ENCODE assay signal across 36 mouse cellular contexts in genomic region chr1:182512901-182513410, GRCm38 (mm10). TPM values are rescaled to one million over a fixed set of nuclear protein-coding genes. Genes with fewer than 3 reads are reported as not detected.
A peak's percentile ranks its signal among the peaks of the same experiment; 100 is the strongest.
DNase-seq lines count a peak whose midpoint lies in the region; ATAC-seq and TF ChIP-seq lines count a peak whose summit lies in the region.
"Had no signal": no experiment of that assay in that cellular context is flagged by ENCODE, and none has a peak within 500 bp of the region (broad histone marks: within the 10 kb centered on the region; RNA-seq: fewer than 3 reads in every experiment).

No protein-coding gene starts in this region.

- intact Hi-C loops in left cerebral cortex, postnatal 10 days (cut with DNase I) = no loop called here

- TF ChIP-seq POLR2A in bone marrow macrophage, adult 2 months (IDR thresholded peaks at IDR 0.05; ENCODE audit: borderline replicate concordance, low read depth, low read length) = no peak
- TF ChIP-seq POLR2A in myocyte (IDR thresholded peaks at IDR 0.05; ENCODE audit: insufficient read length, low read depth) = no peak

- DNase-seq in stomach, postnatal 0 days (ENCODE audit: low spot score) = no peak
- DNase-seq in induced T-regulatory cell, adult 2 months (ENCODE audit: low read depth) = peak; percentile 43
- DNase-seq in spleen, postnatal 10 days (ENCODE audit: low spot score in 2 of 2) = no peak
- no peak for DNase-seq in adrenal gland, postnatal 36 days
- no peak for DNase-seq in left cerebral cortex, postnatal 10 days (ENCODE audit: extremely low spot score in 1 of 2, low spot score in 2 of 2)
- DNase-seq: adrenal gland, postnatal 25 days; cerebellum, adult 9-10 months; forebrain, postnatal 0 days; gastrocnemius, postnatal 10 days; kidney, adult 9 months; kidney, postnatal 10 days; right cerebral cortex, adult 18-20 months; thymus, postnatal 14 days had no signal

- no peaks in the 10 kb centered on the region for H3K9me3 ChIP-seq in stomach, embryonic 16.5 days (replicated peaks; ENCODE audit: control insufficient read depth, low read length)
- H3K9me3 ChIP-seq in stomach, postnatal 0 days (ENCODE audit: control insufficient read depth, low read length) = no peaks in the 10 kb centered on the region
- H3K9me3 ChIP-seq: forebrain, embryonic 12.5 days; hindbrain, embryonic 12.5 days; limb, embryonic 13.5 days; lung, embryonic 15.5 days; neural tube, embryonic 12.5 days had no signal

- H3K27me3 ChIP-seq in stomach, embryonic 16.5 days (ENCODE audit: control insufficient read depth, insufficient read depth, low read length) = no peaks in the 10 kb centered on the region
- H3K27me3 ChIP-seq in stomach, postnatal 0 days (ENCODE audit: control insufficient read depth, insufficient read depth, low read length) = no peaks in the 10 kb centered on the region
- H3K27me3 ChIP-seq in myocyte (ENCODE audit: control insufficient read depth, insufficient read depth, insufficient read length) = no peaks in the 10 kb centered on the region
- H3K27me3 ChIP-seq: forebrain, embryonic 12.5 days; hindbrain, embryonic 12.5 days; limb, embryonic 13.5 days; lung, embryonic 15.5 days; neural tube, embryonic 12.5 days; Patski had no signal

- H3K36me3 ChIP-seq in stomach, embryonic 16.5 days (ENCODE audit: control insufficient read depth, insufficient read depth, low read length) = peaks cover 23% of the 10 kb centered on the region
- H3K36me3 ChIP-seq in stomach, postnatal 0 days (ENCODE audit: control insufficient read depth, insufficient read depth, low read length) = 0 out of 2 replicates have a peak, but pooled peaks cover 9% of the 10 kb centered on the region
- H3K36me3 ChIP-seq in myocyte (ENCODE audit: control insufficient read depth, insufficient read depth) = peaks cover 30% of the 10 kb centered on the region
- H3K36me3 ChIP-seq: G1E had no signal

- WGBS in stomach, embryonic 16.5 days = 82% methylated on average over 5 of the region's 5 CpGs
- 74% methylated on average over 5 of the region's 5 CpGs for WGBS in stomach, postnatal 0 days

- peaks cover 72% of the 10 kb centered on the region for H3K79me2 ChIP-seq in myocyte (ENCODE audit: control insufficient read depth, insufficient read depth)

- no peak overlapping the region for H3K9ac ChIP-seq in stomach, embryonic 16.5 days (ENCODE audit: low read length)
- no peak overlapping the region for H3K9ac ChIP-seq in stomach, postnatal 0 days (ENCODE audit: low read length)
- H3K9ac ChIP-seq: forebrain, embryonic 12.5 days; forebrain, postnatal 0 days; hindbrain, embryonic 12.5 days; limb, embryonic 13.5 days; lung, embryonic 15.5 days; neural tube, embryonic 12.5 days had no signal

- H3K27ac ChIP-seq in stomach, embryonic 16.5 days (ENCODE audit: low read length) = 0 out of 2 replicates have a peak overlapping the region, but pooled peaks have one; percentile 12
- no peak overlapping the region for H3K27ac ChIP-seq in stomach, postnatal 0 days (replicated peaks)
- H3K27ac ChIP-seq in bone marrow macrophage, adult 2 months (ENCODE audit: insufficient read depth, low read depth, low read length) = peak overlapping the region; percentile 84
- H3K27ac ChIP-seq: forebrain, embryonic 12.5 days; hindbrain, embryonic 12.5 days; hindbrain, postnatal 0 days; left cerebral cortex, adult 2 months; limb, embryonic 13.5 days; lung, embryonic 15.5 days; neural tube, embryonic 12.5 days had no signal

- no peak overlapping the region for H3K4me2 ChIP-seq in stomach, embryonic 16.5 days (ENCODE audit: low read depth, low read length)
- no peak overlapping the region for H3K4me2 ChIP-seq in stomach, postnatal 0 days (replicated peaks; ENCODE audit: low read depth)
- peak overlapping the region; percentile 50 for H3K4me2 ChIP-seq in myocyte (ENCODE audit: low read depth)
- H3K4me2 ChIP-seq: forebrain, embryonic 12.5 days; hindbrain, embryonic 12.5 days; limb, embryonic 13.5 days; liver, embryonic 11.5 days; lung, embryonic 15.5 days; midbrain, embryonic 11.5 days; neural tube, embryonic 12.5 days had no signal

- no peak for TF ChIP-seq CTCF in stomach, postnatal 0 days (IDR thresholded peaks at IDR 0.05; ENCODE audit: low read depth)
- no peak for TF ChIP-seq CTCF in bone marrow macrophage, adult 2 months (IDR thresholded peaks at IDR 0.05; ENCODE audit: low read depth, low read length)

- H3K4me1 ChIP-seq in stomach, embryonic 16.5 days (ENCODE audit: control insufficient read depth, insufficient read depth, low read length) = peaks cover 31% of the 10 kb centered on the region
- H3K4me1 ChIP-seq in stomach, postnatal 0 days (replicated peaks; ENCODE audit: control insufficient read depth, insufficient read depth) = peaks cover 11% of the 10 kb centered on the region; the same call in 1 of the 2 replicates
- H3K4me1 ChIP-seq in bone marrow macrophage, adult 2 months (ENCODE audit: control insufficient read depth, insufficient read depth, low read length) = peaks cover 50% of the 10 kb centered on the region

- no peak for TF ChIP-seq EP300 in stomach, postnatal 0 days (optimal IDR thresholded peaks at IDR 0.05)

- ATAC-seq in stomach, embryonic 16.5 days (ENCODE audit: insufficient read depth, low FRiP score) = no peak
- ATAC-seq in stomach, postnatal 0 days (ENCODE audit: low FRiP score, low TSS enrichment) = no peak
- ATAC-seq: forebrain, postnatal 0 days; hindbrain, postnatal 0 days; intestine, postnatal 0 days; midbrain, embryonic 16.5 days; Patski had no signal

- H3ac ChIP-seq in myocyte (ENCODE audit: control insufficient read depth, insufficient read length) = no peak overlapping the region

- H3K4me3 ChIP-seq in stomach, embryonic 16.5 days (replicated peaks; ENCODE audit: low read length) = no peak overlapping the region
- no peak overlapping the region for H3K4me3 ChIP-seq in stomach, postnatal 0 days (ENCODE audit: low read depth, low read length)
- H3K4me3 ChIP-seq in bone marrow macrophage, adult 2 months (ENCODE audit: insufficient read depth, low read length) = no peak overlapping the region
- H3K4me3 ChIP-seq in myocyte = no peak overlapping the region
- H3K4me3 ChIP-seq: forebrain, embryonic 12.5 days; hindbrain, embryonic 12.5 days; left cerebral cortex, adult 2 months; limb, embryonic 13.5 days; lung, embryonic 15.5 days; neural tube, embryonic 12.5 days had no signal

TF ChIP-seq in myocyte, 11 proteins besides CTCF, POLR2A, EP300 and RAD21:
- no peak for TF ChIP-seq MYOD1 (IDR thresholded peaks at IDR 0.05; ENCODE audit: control insufficient read depth in 1 of 3, insufficient read length in 2 of 3, low read depth in 2 of 3)
- TF ChIP-seq POLR2AphosphoS2 (IDR thresholded peaks at IDR 0.05; ENCODE audit: insufficient read length, low read depth) = peak; percentile 18

RNA-seq across cellular contexts. Expression of gene Capn2, which starts 4.5 kb away (rescaled TPM):
- polyA plus RNA-seq in stomach, embryonic 16.5 days (2015; fragmentation: Nextera tagmentation; extraction: Ambion mirVana) = 127 and 139 TPM in 2 replicates
- polyA plus RNA-seq in stomach, postnatal 0 days (2015; fragmentation: Nextera tagmentation; extraction: Ambion mirVana) = 54.4 and 55.6 TPM in 2 replicates
- polyA plus RNA-seq in bone marrow macrophage, adult 2 months (2012; ENCODE audit: insufficient read depth, insufficient read length, missing spikeins) = 132 and 135 TPM in 2 replicates
- polyA plus RNA-seq in myocyte (2012; fragmentation: generic; extraction: Trizol) = 148 TPM
- total RNA-seq in adrenal gland, postnatal 36 days (2021) = 10 to 100 TPM; 67.0 to 88.1 TPM
- 10 to 100 TPM; 59.9 to 64.6 TPM for total RNA-seq in left cerebral cortex, postnatal 10 days (2021)
- polyA plus RNA-seq: G1E had no signal

RNA-seq across cellular contexts. Expression of gene Capn8, which starts 51.9 kb away (rescaled TPM):
- polyA plus RNA-seq in stomach, embryonic 16.5 days (2015; fragmentation: Nextera tagmentation; extraction: Ambion mirVana) = 3.3 and 4.9 TPM in 2 replicates
- polyA plus RNA-seq in stomach, postnatal 0 days (2015; fragmentation: Nextera tagmentation; extraction: Ambion mirVana) = 10.1 and 12.8 TPM in 2 replicates
- not detected in 2 replicates for polyA plus RNA-seq in bone marrow macrophage, adult 2 months (2012; ENCODE audit: insufficient read depth, insufficient read length, missing spikeins)
- not detected for polyA plus RNA-seq in myocyte (2012; fragmentation: generic; extraction: Trizol)
- total RNA-seq in adrenal gland, postnatal 36 days (2021) = under 1 TPM in 1 of 2 experiments, not detected in 1; 0.13 TPM
- not detected for total RNA-seq in left cerebral cortex, postnatal 10 days (2021)
- total RNA-seq: CH12.LX; forebrain, postnatal 0 days; G1E; gastrocnemius, postnatal 10 days; heart, adult 8-10 months; heart, postnatal 25 days; hindbrain, postnatal 0 days; layer of hippocampus, postnatal 10 days; left cerebral cortex, adult 2 months; left cerebral cortex, postnatal 36 days had no signal
- polyA plus RNA-seq: C2C12; G1E; heart, embryonic 14.5 days; hindbrain, embryonic 12.5 days; hindbrain, postnatal 0 days; limb, embryonic 13.5 days; liver, embryonic 11.5 days; lung, embryonic 15.5 days; midbrain, embryonic 11.5 days had no signal
